Mouse (Mus musculus): ENCODE data around the gene Pls1. TPM values are rescaled to one million over a fixed set of nuclear protein-coding genes. Genes with fewer than 3 reads are reported as not detected.

Pls1 gene
- 0.05 TPM in 1 of 2 replicates, not detected in the other for total RNA-seq (2015)
- 0.07 TPM in 1 of 2 replicates, not detected in the other for total RNA-seq (2017)

GRCm38 (mm10) chr9:95844825-95845460, at the start of gene Pls1:
TSS of gene Pls1 (minus strand) at chr9:95845311.
- ATAC-seq (ENCODE audit: poor library complexity, severe bottlenecking): peak; percentile 66

GRCm38 (mm10) chr9:95882751-95883150, 37.6 kb upstream of the Pls1 start:
- no peak for ATAC-seq (ENCODE audit: poor library complexity, severe bottlenecking)

- ATAC-seq (ENCODE audit: poor library complexity, severe bottlenecking): no peak
Observed at GRCm38 (mm10) chr9:95878246-95878645, 33.1 kb upstream of the Pls1 start.

GRCm38 (mm10) chr9:95858027-95858570, 13.0 kb upstream of the Pls1 start:
- ATAC-seq (ENCODE audit: poor library complexity, severe bottlenecking): peak; percentile 44

- ATAC-seq (ENCODE audit: poor library complexity, severe bottlenecking): peak; percentile 93
Observed at GRCm38 (mm10) chr9:95857414-95858026, 12.4 kb upstream of the Pls1 start, which contains the start of gene Atr. TSS of gene Atr (plus strand) at chr9:95857597.

DNA sequence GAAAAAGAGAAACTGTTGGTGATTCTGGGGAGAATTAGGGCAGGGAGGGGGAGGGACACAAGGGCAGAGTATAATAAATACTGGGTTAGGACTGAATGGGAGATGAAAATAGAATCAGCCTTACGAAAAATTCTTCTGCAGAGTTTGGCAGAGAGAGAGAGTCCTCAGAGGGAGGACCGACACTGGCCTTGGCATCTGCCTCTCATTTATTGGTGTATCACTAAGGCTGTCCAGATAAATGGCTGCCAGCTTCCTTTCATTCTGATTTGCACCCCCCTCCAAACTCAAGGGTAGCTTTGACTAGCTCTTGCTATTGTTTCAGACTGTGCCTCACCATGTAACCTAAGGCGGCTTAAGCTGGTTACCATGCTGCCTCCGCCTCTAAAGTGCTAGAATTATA, 10.9 kb upstream of the Pls1 start:
- ATAC-seq (ENCODE audit: poor library complexity, severe bottlenecking): no peak

GRCm38 (mm10) chr9:95854891-95855290, 9.8 kb upstream of the Pls1 start:
- ATAC-seq (ENCODE audit: poor library complexity, severe bottlenecking): no peak

DNA sequence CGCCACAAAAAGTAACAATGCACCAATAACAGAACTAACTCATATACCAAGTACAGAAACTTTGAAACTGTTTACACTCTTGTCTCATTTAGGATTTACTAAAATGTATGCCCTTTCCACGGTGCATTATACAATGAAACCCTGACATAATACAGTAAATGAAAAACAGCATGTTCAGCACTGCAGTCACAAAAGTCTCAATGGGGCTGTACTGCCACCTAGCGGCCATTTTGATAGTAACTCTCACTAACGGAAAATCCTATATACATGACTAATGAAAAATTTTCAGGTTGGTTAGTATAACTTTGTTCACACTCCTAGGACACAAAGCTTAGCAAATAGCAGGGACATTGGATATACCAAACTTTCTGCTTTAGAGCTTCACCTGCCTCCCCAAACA, 7.8 kb upstream of the Pls1 start:
- ATAC-seq (ENCODE audit: poor library complexity, severe bottlenecking): peak; percentile 45

- ATAC-seq (ENCODE audit: poor library complexity, severe bottlenecking): no peak
Observed at GRCm38 (mm10) chr9:95851671-95852070, 6.6 kb upstream of the Pls1 start.

DNA sequence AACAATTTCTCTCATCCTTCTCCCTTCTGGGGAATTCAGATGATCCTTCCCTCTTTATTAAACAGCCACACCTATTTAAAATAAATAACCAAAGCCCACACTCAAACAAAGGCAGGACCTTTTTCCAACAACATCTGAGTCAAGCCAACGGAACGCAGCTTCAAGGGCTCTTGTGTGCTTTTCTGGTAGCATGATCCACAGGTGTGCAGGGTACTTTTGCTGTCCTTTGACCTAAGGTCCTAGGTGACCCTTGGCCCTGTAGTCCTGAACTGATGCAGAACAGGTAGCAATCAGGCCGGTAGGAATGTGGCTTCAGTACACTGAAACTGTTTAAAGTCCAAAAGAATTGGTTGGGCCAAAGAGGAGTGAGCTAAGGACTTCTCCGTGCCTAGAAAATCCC, 600 bp upstream of the Pls1 start:
- no peak for ATAC-seq (ENCODE audit: poor library complexity, severe bottlenecking)

- no peak for ATAC-seq (ENCODE audit: poor library complexity, severe bottlenecking)
Observed at GRCm38 (mm10) chr9:95839424-95839823, 5.7 kb downstream of the Pls1 start.

- ATAC-seq (ENCODE audit: poor library complexity, severe bottlenecking): no peak
Observed at GRCm38 (mm10) chr9:95835741-95836140, 9.4 kb downstream of the Pls1 start.

GRCm38 (mm10) chr9:95834799-95835198, 10.3 kb downstream of the Pls1 start:
- ATAC-seq (ENCODE audit: poor library complexity, severe bottlenecking): peak; percentile 43; the same call in 1 of the 2 replicates

GRCm38 (mm10) chr9:95832758-95833157, 12.4 kb downstream of the Pls1 start:
- ATAC-seq (ENCODE audit: poor library complexity, severe bottlenecking): peak; percentile 40; the same call in 1 of the 2 replicates

- no peak for ATAC-seq (ENCODE audit: poor library complexity, severe bottlenecking)
Observed at GRCm38 (mm10) chr9:95827565-95827964, 17.5 kb downstream of the Pls1 start.

DNA sequence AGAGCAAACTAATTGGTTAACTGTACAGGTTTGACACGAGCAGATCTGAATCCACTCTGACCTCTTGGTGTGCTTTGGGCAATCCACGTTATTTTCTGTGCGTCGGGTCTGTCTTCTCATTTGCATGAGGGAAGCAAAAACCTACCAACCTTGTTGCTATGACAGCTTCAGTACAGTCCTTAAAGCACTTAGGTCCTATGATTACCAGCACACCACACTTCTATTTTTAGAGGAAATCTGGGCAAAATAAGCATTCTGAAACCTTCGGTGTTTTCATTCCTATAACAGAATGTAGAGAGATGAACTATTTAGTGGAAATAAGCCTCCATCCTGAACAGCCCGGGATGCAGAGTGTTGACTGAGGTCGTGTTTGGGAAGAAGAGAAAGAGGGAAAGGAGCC, 22.6 kb downstream of the Pls1 start:
- ATAC-seq (ENCODE audit: poor library complexity, severe bottlenecking): no peak

- no peak for ATAC-seq (ENCODE audit: poor library complexity, severe bottlenecking)
Observed at GRCm38 (mm10) chr9:95815706-95816105, 29.4 kb downstream of the Pls1 start.

DNA sequence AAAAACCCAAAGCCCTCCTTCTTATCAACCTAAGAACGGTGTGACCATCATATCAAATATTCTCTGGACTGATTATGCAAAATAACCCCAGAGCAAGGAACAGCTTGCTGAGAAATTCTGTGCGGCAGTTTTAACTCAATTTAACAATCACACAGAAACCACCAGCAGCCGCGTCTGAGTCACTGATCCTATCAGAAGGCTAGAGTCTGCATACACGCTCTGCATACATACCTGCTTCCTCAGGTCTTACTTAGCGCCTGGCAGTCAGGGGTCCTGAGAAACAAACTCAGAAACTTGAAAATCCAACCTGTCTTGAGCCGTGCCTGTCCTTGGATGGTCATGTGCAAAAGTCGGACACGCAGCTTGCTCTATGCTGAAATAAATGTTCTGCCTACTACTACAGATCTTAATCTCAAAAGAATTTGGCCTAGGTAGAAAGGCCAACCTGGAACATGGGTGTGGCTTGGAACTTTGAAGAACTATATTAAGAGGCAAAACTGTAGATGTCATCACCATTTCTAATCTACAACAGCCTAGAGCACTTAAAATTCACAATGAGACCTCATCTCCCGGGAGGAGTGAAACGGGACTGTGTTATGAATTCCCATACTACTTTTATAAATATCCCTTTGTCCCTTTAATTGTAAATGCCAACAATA, 30.0 kb downstream of the Pls1 start:
- ATAC-seq (ENCODE audit: poor library complexity, severe bottlenecking): no peak

DNA sequence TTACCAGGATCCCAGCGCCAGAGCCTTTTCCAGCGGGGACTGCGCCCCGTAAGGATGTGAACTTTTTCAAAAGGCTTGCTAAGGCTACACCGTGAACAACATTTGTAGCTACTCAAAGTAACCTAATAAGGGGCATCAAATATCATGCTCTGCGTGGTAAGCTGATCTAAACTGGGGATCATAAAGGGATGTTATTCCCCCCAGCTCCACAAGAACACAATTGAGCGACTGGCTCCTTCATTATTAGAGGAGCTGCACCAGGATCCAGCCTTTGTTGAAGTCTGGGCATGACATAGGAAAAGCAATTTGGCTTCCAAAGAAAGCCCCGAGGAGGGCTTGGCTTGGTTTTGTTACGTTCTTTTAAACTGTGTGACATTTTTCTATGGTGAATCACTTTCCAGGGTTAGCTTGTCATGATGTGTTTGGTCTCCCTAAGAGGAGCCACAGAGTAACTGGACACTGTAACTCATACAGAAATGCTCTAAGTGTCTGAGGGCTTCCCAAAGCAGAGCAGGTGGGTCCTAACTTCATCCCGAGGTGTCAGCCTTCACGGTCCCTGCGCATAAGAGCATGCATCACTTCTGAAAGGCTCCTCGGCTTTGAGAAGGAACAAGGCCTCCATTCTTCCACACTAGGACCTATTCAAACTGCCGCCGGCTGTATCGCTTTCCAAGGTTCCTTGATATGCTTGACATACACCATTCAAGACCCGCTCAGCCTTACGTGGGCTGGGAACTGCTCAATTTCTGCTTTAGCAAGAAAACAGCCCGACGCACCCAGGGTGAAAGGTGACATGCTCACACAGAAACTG, 31.2 kb downstream of the Pls1 start:
- no peak for ATAC-seq (ENCODE audit: poor library complexity, severe bottlenecking)

DNA sequence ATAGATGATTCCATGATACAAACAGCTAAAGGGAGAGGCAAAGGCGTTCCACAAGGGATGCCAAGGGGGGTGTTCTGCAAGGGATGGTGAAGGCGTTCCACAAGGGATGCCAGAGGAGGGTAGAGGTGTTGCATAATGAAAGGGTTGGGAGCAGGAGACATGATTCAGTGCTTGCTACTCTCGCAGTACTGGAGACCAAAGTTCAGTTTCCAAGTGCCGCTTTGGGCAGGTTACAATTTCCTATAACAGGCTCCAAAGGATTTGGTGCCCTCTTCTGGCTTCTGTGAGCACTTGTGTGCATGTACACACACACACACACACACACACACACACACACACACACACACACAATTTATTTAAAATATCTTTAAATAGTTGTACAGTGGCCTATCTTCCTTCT, 33.3 kb downstream of the Pls1 start:
- ATAC-seq (ENCODE audit: poor library complexity, severe bottlenecking): no peak

DNA sequence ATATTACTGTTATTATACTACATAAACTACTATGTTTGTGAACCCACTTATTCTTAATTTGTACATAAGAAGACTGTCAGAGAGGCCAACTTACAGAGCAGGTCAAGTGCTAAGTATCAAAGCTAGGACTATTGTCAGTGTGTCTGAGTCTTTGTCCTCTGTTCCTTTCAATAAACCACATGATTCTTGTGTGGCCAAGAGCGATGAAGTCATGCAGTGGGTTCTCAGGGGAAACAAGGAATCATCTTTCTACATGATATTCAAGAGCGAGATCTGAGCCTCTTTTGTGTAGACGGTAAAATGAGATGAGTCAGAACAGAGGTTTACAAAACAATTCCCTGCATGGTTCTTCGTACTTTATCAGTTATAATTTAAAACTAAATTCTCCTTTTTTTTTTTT, 35.5 kb downstream of the Pls1 start:
- ATAC-seq (ENCODE audit: poor library complexity, severe bottlenecking): no peak
